Mouse (Mus musculus): ENCODE data around the gene Gnaq.
"Not testable (repeated sequence)": the region's sequence is repeated elsewhere in the genome, so short reads cannot be mapped to it uniquely, and the experiment has no call there.

The Gnaq gene

GRCm38 (mm10) chr19:16260435-16260832 is 127.8 kb downstream of the Gnaq start:
- no peak for DNase-seq

- DNase-seq, result no peak
These were observed 128.3 kb downstream of the Gnaq start for GRCm38 (mm10) chr19:16260973-16261372.

- peak; percentile 40 to 66 for DNase-seq
These were observed 129.0 kb downstream of the Gnaq start for GRCm38 (mm10) chr19:16261631-16262030.

- DNase-seq, result no peak
These were observed 129.7 kb downstream of the Gnaq start for GRCm38 (mm10) chr19:16262340-16262739.

- not testable (repeated sequence) for DNase-seq
These were observed 134.7 kb downstream of the Gnaq start for GRCm38 (mm10) chr19:16267362-16267761.

GRCm38 (mm10) chr19:16270236-16270635 is 137.6 kb downstream of the Gnaq start:
- no peak for DNase-seq

GRCm38 (mm10) chr19:16271002-16271401 is 138.4 kb downstream of the Gnaq start:
- no peak for DNase-seq

- DNase-seq, result no peak
These were observed 140.4 kb downstream of the Gnaq start for GRCm38 (mm10) chr19:16273021-16273420.

- no peak for DNase-seq
These were observed 147.6 kb downstream of the Gnaq start for GRCm38 (mm10) chr19:16280231-16280630.

- DNase-seq, result no peak
These were observed 152.7 kb downstream of the Gnaq start for GRCm38 (mm10) chr19:16285051-16286028.

- peak; percentile 51 to 52 for DNase-seq
These were observed 154.0 kb downstream of the Gnaq start for GRCm38 (mm10) chr19:16286451-16287175.

- DNase-seq, result no peak
These were observed 154.7 kb downstream of the Gnaq start for GRCm38 (mm10) chr19:16287307-16287706.

- DNase-seq, result no peak
These were observed 155.3 kb downstream of the Gnaq start for GRCm38 (mm10) chr19:16287971-16288370.

- DNase-seq, result no peak
These were observed 158.5 kb downstream of the Gnaq start for GRCm38 (mm10) chr19:16291088-16291487.

GRCm38 (mm10) chr19:16292056-16292608 is 159.5 kb downstream of the Gnaq start:
- DNase-seq, result no peak

- DNase-seq, result no peak
These were observed 160.3 kb downstream of the Gnaq start for GRCm38 (mm10) chr19:16292978-16293377.

GRCm38 (mm10) chr19:16300413-16300812 is 167.8 kb downstream of the Gnaq start:
- DNase-seq, result no peak

- no peak for DNase-seq
These were observed 168.7 kb downstream of the Gnaq start for GRCm38 (mm10) chr19:16301336-16301735.

- no peak for DNase-seq
These were observed 176.4 kb downstream of the Gnaq start for GRCm38 (mm10) chr19:16309031-16309430.

GRCm38 (mm10) chr19:16314295-16314821 is 181.7 kb downstream of the Gnaq start:
- DNase-seq, result peak in 1 of 2 experiments; percentile 14

- no peak for DNase-seq
These were observed 182.9 kb downstream of the Gnaq start for GRCm38 (mm10) chr19:16315525-16315924.

GRCm38 (mm10) chr19:16318128-16318811 is 185.6 kb downstream of the Gnaq start:
- DNase-seq, result no peak

Measured in lung, adult 18-20 months (tissue).